Mouse (Mus musculus) stomach, postnatal 0 days (tissue): ENCODE measurements around the gene Cnp. TPM values are rescaled to one million over a fixed set of nuclear protein-coding genes. Genes with fewer than 3 reads are reported as not detected.

Source experiments
- ATAC-seq: fragments of 200-750 bp; cut with Nextera tagmentation; 2 replicates; pipeline ENCODE4 v1.8.0; 2017; ENCODE audit not compliant: low FRiP score, low TSS enrichment
- DNase-seq: peaks from one replicate; pipeline ENCODE4 v3.0.0-alpha.2; 2016; ENCODE audit warnings: low spot score
- H3K27ac ChIP-seq: fragments of 300-500 bp; sonication (generic); replicated peaks from 2 replicates; pipeline ENCODE4 v1.5.1; 2014; ENCODE audit warnings: mild to moderate bottlenecking, control low read depth
- H3K27me3 ChIP-seq: fragments of 300-500 bp; sonication (generic); 2 replicates; pipeline ENCODE4 v1.6.1; 2014; ENCODE audit warnings: low read length; ENCODE audit not compliant: control insufficient read depth, insufficient read depth
- H3K36me3 ChIP-seq: fragments of 300-500 bp; sonication (generic); 2 replicates; pipeline ENCODE4 v1.6.1; 2014; ENCODE audit warnings: low read length, mixed read lengths; ENCODE audit not compliant: control insufficient read depth, insufficient read depth
- H3K4me1 ChIP-seq: fragments of 300-500 bp; sonication (generic); replicated peaks from 2 replicates; pipeline ENCODE4 v1.6.1; 2014; ENCODE audit warnings: antibody characterized with exemption; ENCODE audit not compliant: control insufficient read depth, insufficient read depth
- H3K4me2 ChIP-seq: fragments of 300-500 bp; sonication (generic); replicated peaks from 2 replicates; pipeline ENCODE4 v1.6.1; 2014; ENCODE audit warnings: low read depth, mild to moderate bottlenecking, control low read depth, moderate library complexity
- H3K4me3 ChIP-seq: fragments of 300-500 bp; sonication (generic); 2 replicates; pipeline ENCODE4 v1.5.1; 2014; ENCODE audit warnings: low read depth, low read length, control low read depth
- H3K9ac ChIP-seq: fragments of 300-500 bp; sonication (generic); 2 replicates; pipeline ENCODE4 v1.6.1; 2014; ENCODE audit warnings: mild to moderate bottlenecking, low read length, control low read depth, mixed read lengths
- H3K9me3 ChIP-seq: fragments of 300-500 bp; sonication (generic); 2 replicates; pipeline ENCODE4 v1.6.1; 2016; ENCODE audit warnings: low read length; ENCODE audit not compliant: control insufficient read depth
- CTCF ChIP-seq: IDR thresholded peaks from 2 replicates; pipeline ENCODE4 v1.5.1; 2016; ENCODE audit warnings: antibody characterized with exemption, low read depth, mild to moderate bottlenecking, moderate library complexity
- EP300 ChIP-seq: optimal IDR thresholded peaks from 2 replicates; pipeline ENCODE3; 2016; ENCODE audit warnings: antibody characterized with exemption
- WGBS: fragments of 180-500 bp; shearing (Covaris S2); extraction: QIAGEN DNeasy Blood & Tissue Kit; methylation state at CpG from one replicate; pipeline ENCODE4 v1.1.7; 2014; 5-methylcytosine and 5-hydroxymethylcytosine counted together
- polyA plus RNA-seq: library from polyadenylated mRNA; unstranded; fragments of >200 nt; fragmentation: Nextera tagmentation; extraction: Ambion mirVana; gene quantifications from 2 replicates; pipeline ENCODE4 v1.2.1, GENCODE M21; 2015

Cnp gene
- polyA plus RNA-seq: 23.5 and 25.7 TPM in 2 replicates

DNA sequence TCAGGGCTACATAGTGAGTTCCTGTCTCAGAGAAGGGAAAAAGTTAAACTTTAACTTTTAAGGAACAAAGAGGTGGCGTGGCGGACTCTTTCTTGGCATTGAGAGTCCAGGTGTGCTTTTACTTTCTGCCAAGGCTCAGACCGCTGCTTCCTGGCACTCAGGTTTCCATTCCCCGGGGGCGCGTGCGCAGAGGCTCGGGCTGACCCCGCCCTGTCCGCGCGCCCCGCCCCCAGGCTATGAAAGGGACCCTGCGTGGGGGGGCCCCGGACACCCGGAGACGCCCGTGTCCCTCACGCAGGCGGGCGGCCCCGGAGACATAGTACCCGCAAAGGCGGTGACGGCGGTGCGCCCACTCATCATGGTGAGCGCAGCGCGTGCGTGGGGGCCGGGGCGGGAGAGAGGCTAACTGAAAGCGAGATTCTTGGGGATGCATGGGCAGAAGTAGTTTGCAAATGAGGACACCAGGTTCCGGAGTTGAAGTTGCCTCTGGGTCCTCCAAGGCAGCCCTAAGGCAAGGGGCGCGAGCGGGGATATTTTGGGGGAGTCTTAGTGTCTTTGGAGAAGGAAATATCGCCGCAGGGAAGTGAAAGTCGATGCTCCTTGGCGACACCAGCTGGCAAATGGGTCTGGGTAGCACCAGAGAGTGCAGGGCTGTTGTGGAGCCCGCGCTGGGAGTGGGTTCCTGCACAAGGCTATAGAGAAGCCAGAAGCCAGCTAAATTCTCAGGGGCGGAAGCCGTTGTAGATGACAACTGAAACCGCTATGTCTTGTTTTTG is at the start of gene Cnp:
Gene Cnp (plus strand): TSS at position 197 of the 776 bp plus-strand sequence.
- no peaks in the 10 kb centered on the region for H3K4me1 ChIP-seq
- ATAC-seq: peak; percentile 83
- no peaks in the 10 kb centered on the region for H3K36me3 ChIP-seq
- peak; percentile 40 for TF ChIP-seq CTCF
- no peak for TF ChIP-seq EP300
- under 1% methylated on average over 47 of the region's 47 CpGs for WGBS
- peak within 1 kb of the TSS; percentile 69 for H3K27ac ChIP-seq
- DNase-seq: peak; percentile 89
- H3K27me3 ChIP-seq: no peaks in the 10 kb centered on the region
- H3K9me3 ChIP-seq: no peaks in the 10 kb centered on the region
- peak within 1 kb of the TSS; percentile 67 for H3K4me2 ChIP-seq
- peak within 1 kb of the TSS; percentile 58 for H3K9ac ChIP-seq
- H3K4me3 ChIP-seq: peak within 1 kb of the TSS; percentile 56

DNA sequence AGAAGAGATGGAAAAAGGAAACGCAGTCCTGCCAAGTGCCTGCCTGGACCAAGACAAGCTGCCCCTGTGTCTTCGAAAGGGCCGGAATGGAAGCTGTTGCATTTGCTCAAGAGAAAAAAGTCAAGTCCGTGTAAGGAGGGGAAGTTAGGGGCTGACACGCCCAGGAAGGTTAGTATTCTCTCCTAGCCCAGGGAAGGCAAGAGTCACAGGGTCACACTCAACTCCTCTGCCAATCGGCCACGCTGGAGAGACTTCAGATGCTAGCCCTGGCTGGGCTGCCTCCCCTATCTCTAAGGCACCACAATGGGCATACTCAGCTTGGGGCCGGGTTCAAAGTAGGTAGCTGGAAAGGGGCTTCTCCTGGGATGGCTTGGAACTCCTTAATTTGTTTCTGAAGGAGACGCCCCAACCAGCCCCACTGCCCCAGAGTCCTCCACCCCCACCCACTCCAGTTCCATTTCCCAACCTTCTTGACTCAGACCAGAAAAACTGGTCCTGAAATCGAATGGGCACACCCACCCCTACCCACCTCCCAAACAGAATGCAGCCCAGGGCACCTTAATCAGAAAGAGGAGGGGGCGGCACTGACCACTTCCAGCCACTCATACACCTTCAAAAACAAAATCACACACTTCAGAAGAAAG is 49.6 kb upstream of the Cnp start:
- Histone ChIP-seq H3K36me3 (peaks cover 22% of the 10 kb centered on the region), H3K4me1 (peaks cover 14% of the 10 kb centered on the region), H3K27me3 (no peaks in the 10 kb centered on the region), H3K27ac (0 out of 2 replicates have a peak overlapping the region, but pooled peaks have one; percentile 24), H3K9ac (peak overlapping the region; percentile 35), H3K9me3 (no peaks in the 10 kb centered on the region), H3K4me3 (no peak overlapping the region), H3K4me2 (peak overlapping the region; percentile 82)
- no peak for TF ChIP-seq CTCF
- no peak for TF ChIP-seq EP300
- WGBS: 37% methylated on average over 11 of the region's 11 CpGs
- ATAC-seq (no peak), DNase-seq (no peak)

GRCm38 (mm10) chr11:100526052-100526816 is 48.5 kb upstream of the Cnp start:
- TF ChIP-seq CTCF (no peak), EP300 (no peak)
- H3K4me2 ChIP-seq: peak overlapping the region; percentile 82
- ATAC-seq (no peak), DNase-seq (no peak)
- peaks cover 17% of the 10 kb centered on the region for H3K36me3 ChIP-seq
- no peaks in the 10 kb centered on the region for H3K27me3 ChIP-seq
- H3K27ac ChIP-seq: no peak overlapping the region
- peak overlapping the region; percentile 81 for H3K4me3 ChIP-seq
- no peaks in the 10 kb centered on the region for H3K9me3 ChIP-seq
- H3K4me1 ChIP-seq: peaks cover 14% of the 10 kb centered on the region
- H3K9ac ChIP-seq: peak overlapping the region; percentile 81
- 16% methylated on average over 15 of the region's 15 CpGs for WGBS

DNA sequence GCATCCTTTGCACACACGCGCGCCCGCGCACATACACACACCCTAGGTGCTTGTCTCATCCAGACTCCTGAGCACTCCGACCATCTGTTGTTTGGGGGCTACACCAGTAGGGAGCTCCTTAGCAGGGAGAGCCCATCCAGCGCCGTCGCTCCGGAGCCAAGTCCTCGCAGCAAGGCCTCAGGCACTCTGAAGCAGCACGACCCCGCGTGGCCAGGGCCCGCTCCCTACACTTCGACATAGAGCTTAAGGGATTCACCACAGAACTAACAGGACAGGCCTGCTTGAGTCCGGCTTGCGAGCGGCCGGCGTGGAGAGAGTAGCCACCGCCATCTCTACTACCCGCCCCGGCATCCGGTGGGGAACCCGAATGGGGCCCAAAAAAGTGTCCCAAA is 47.6 kb upstream of the Cnp start:
- DNase-seq: peak; percentile 76
- Histone ChIP-seq H3K36me3 (peaks cover 12% of the 10 kb centered on the region), H3K9ac (peak overlapping the region; percentile 81)

GRCm38 (mm10) chr11:100527458-100528374 is 47.0 kb upstream of the Cnp start, which contains the start of gene Acly:
Gene Acly, minus strand, starts transcription at chr11:100528000.
- H3K4me2 ChIP-seq: peak within 1 kb of the TSS; percentile 82
- no peaks in the 10 kb centered on the region for H3K27me3 ChIP-seq
- H3K4me1 ChIP-seq: peaks cover 14% of the 10 kb centered on the region
- DNase-seq: peak; percentile 99
- TF ChIP-seq EP300 (no peak), CTCF (no peak)
- H3K36me3 ChIP-seq: peaks cover 10% of the 10 kb centered on the region
- WGBS: under 1% methylated on average over 50 of the region's 54 CpGs
- peak; percentile 99 for ATAC-seq
- H3K9ac ChIP-seq: peak within 1 kb of the TSS; percentile 81
- peak within 1 kb of the TSS; percentile 93 for H3K27ac ChIP-seq
- peak within 1 kb of the TSS; percentile 81 for H3K4me3 ChIP-seq
- no peaks in the 10 kb centered on the region for H3K9me3 ChIP-seq

More for the DNA sequence above, 47.6 kb upstream of the Cnp start:
- Histone ChIP-seq H3K9me3 (no peaks in the 10 kb centered on the region), H3K4me3 (peak overlapping the region; percentile 81), H3K27ac (peak overlapping the region; percentile 93), H3K27me3 (no peaks in the 10 kb centered on the region), H3K4me2 (peak overlapping the region; percentile 82), H3K4me1 (peaks cover 14% of the 10 kb centered on the region)
- WGBS: under 1% methylated on average over 26 of the region's 26 CpGs
- TF ChIP-seq CTCF (peak; percentile 66), EP300 (no peak)
- peak; percentile 30 for ATAC-seq
